Mouse (Mus musculus) layer of hippocampus, adult 18-20 months (tissue): ENCODE measurements around the gene Rnf150. TPM values are rescaled to one million over a fixed set of nuclear protein-coding genes. Genes with fewer than 3 reads are reported as not detected.

Experiments used
- DNase-seq, 2 experiments: peaks; one replicate each; pipeline ENCODE4 v3.0.0; 2022; ENCODE audit warnings: low spot score in 2 of 2
- total RNA-seq, 2 experiments: library from RNA; stranded (reverse); gene quantifications; 2 replicates each; pipeline ENCODE4 v1.2.3; 2021

The Rnf150 gene
- total RNA-seq, 2 experiments from 2014 or later = 47.6 to 49.8 TPM

DNA sequence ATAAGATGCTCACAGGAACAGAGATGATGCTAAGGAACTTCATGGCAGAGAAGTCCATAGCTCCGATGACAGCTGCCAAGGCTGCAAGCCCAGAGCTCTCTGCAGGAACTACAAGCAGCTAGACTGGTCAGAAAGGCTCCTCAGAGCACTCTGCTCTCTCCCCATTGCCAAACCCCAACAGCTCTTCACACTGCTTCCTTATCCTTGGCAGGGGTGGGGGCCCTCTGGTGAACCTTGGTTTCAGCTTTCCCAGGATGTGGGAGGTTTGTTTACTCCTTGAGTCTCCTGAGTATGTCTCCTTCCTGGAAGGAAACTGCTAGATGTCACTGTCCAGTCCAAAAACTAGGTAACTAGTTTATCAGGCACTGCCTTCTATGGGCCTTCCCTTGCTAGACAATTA, 276.9 kb downstream of the Rnf150 start:
- no peak for DNase-seq

DNA sequence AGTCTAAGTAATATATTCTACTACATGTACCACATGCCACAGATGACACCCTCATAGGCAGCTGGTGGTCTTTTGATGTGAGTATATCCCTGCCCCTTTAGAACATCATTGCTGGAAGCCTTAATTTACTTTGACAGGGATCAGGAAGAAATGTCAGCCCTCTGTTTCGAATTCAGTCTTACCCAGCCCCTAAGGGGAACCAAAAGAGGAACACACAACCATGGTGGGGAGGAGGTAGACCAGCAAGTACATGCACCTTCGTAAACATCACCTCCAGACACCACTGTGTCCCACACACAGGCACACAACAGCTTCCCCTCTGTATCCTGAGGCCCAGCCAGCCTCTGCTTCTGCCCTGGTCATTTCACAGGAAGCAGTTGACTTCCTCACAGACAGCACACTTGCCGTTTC, 277.6 kb downstream of the Rnf150 start:
- no peak for DNase-seq

Other genes with a start within 250 kb of the Rnf150 start
- 10 to 100 TPM; 31.0 to 32.3 TPM for gene Zfp330, start 89.2 kb upstream of the Rnf150 start, total RNA-seq